Mouse (Mus musculus): ENCODE results near the gene Gramd1b.

Gramd1b gene

DNA sequence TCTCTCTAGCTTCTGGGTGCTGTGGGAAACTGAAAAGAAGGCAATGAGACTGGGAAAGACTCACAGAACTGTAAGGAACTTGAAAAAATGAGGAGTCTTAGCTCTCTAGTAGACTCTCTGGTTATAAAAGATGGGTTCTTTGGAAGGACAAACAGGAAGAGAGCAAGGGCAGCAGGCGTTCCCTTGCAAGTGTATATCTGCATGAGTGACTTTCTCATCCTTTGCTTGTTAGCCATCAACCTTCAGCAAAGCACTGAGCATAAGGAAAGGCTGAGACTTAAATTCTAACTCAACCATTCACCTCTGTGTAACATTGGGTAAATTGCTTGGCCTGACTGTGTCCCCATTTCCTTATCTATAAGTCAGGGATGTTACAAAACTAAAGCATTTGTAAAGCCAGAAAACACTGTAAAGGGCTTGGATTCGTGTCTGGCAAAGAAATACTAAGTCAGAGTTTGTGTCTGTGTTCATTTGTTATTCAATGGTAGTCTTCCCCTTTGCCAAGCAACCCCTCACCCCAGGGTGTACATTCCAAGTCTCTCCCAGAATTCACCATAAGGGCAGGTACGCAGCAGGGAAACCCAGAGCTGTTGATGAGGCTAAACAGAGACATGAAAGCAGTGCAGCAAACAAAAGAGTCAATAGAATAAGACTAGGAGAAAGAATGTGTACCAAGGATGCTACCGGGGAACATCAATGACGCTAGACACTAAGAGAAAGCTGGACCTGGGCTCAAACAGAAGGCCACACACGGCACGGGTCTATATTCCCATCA, 133.5 kb downstream of the Gramd1b start:
- no peak for DNase-seq (ENCODE audit: low spot score)

- DNase-seq (ENCODE audit: low spot score): no peak
These were observed 134.1 kb downstream of the Gramd1b start for GRCm38 (mm10) chr9:40397036-40397435.

DNA sequence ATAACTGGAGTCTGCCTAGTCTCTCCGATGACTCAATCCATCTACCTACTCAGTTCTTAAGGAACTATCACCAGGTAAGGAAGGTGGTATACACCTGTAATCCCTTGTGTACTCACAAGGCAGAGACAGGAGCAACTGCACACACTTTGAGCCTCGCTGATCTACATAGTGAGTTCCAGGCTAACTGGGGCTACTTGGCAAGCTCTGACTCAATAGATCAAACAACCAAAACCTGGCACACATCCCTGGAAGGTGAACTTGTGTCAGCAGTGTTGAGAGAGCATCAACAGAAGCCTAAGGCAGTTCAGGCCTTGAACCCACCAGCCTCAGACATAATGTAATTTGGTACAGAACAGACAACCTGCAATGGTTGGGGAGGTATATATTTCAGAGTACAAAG, 135.0 kb downstream of the Gramd1b start:
- no peak for DNase-seq (ENCODE audit: low spot score)

DNA sequence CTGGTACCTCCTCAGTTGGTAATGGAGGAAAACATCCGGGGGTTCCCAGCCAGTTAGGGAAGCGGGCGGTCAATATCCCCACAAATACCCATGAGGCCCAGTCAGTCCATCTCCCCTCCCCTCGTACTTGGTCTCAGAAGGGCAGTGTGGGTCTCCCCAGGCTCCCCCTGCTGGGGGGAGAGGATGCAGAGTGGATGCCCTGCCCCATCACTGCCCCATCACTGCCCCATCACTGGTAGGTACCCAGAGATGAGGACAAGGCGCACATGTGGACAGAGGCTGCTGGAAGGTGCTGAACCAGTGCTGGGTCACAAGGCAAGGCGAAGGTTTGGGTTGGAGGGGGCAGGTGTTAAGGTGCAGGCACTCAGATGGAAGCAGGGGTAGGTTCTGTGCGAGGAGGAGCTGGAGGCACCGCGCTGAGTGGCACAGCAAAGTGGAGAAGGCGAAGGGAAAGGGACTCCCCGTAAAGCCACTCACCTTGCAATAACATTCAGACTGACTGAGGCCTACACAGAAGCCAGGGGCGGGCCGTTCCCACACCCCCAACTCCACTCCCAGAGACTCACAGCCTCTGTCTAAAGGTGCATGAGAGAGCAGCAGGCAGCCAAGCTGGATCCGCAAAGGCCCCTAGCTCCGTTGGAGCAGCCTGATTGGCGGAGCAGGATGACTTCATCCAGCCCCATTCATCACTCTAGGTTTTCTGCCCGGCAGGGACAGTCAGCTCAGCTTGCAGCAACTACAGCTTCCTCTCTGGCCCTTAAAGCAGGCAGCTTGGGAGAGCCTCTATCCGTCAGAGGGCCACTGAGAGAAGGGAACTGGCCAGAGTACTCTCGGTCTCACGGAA, 139.1 kb downstream of the Gramd1b start:
- DNase-seq (ENCODE audit: low spot score): no peak

DNA sequence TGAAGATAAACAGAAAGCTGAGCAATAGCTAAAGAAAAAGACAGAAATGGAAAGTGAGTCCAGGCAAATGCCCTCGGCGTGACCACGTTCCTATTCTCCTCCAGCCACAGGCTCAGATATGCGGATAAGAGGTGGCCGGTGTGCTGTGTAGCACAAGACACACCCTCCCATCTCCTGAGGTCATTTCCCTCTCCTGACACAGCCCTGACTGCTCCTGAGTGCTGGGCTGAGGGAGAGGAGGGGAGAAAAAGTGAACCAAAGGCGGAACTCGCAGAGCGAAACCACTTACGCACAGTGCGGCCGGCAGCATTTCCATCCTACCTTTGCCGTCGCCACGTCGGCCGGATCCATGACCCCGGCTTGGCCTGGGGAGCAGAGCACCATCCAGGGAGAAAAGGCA, 139.8 kb downstream of the Gramd1b start:
- no peak for DNase-seq (ENCODE audit: low spot score)

DNA sequence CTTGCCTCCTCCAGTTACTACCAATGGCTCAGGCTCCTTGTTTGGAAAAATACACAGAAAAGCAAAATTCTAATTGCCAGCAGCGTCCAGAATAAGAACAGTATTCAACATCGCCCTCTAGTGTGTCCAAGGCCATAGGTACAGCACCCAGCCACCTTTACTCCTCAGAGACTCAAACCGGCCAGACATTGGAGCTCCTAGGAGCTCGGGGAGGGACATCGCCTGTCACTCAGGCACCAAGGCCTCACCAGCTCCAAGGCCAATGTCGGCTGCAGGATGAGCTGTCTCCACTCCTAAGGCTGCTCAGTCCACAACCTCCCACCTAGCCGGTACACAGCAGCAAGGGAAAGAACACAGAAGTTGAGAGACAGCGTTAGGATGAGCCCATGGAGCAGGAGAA, 140.3 kb downstream of the Gramd1b start:
- DNase-seq (ENCODE audit: low spot score): no peak

DNA sequence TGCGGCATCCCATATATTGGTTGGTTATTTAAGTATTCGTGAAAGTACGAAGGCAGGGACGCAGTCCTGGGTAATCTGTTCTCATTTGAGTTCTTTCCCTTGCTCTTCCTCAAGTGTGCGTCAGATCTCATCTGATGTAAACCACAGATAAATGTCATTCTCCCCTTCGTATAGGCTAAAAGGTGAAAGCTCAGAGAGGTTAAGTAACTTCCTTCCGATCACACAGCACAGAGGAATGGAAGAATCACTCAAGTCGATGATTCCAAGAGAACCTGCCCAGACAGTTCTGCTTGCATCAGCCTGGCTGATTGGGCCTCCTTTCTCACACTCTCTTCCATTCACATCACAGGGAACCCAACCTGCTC, 140.8 kb downstream of the Gramd1b start:
- no peak for DNase-seq (ENCODE audit: low spot score)

DNA sequence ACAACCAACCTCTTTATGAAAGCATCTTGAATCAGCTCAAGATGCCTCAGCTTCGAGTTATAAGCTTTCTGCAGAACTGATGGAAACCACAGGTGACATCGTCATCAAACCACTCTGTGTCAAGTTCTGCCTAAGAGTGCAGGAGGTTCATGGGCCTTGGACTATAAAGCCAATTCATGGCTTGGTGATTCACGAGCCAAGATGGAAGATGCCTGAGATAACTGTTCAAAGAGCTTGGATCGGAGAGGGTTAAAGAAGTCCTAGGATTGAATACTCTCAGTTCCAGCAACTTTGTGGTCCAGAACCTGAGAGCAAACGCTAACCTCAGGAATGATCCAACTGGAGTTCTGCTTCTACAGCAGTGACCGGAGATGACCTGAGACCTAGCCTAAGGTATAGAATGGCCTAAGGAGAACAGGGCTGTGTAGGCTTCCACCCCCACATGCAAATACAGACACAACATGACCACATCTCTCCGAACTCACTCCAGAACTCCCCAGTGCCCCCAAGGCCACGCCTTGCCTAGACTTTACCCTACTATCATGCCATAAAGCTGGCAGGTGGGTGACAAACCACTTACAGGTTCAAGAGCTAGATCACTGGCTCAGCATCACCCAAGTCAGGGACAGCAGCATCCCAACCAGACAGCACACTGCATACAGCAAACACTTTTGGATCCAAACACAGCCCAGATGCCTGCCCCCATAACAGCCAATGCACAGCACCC, 141.4 kb downstream of the Gramd1b start:
- DNase-seq (ENCODE audit: low spot score): no peak

DNA sequence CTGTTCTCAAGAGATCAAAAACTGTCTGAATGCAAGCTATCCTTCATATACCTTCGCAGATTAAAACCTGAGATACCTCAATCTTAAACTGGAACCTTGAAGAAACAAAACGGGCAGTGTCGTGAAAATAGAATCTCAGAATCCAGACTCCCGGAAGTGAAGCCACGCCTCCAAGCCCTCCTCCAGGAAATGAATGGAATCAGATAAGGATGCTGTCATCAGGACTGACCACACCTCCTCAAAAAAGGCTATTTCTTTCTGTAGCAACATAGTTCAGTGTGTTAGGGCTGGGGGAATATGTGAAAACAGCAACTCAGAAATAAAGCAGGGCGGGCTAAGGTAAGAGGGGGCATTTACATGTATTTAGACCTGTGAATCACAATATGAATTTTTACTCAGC, 142.0 kb downstream of the Gramd1b start:
- no peak for DNase-seq (ENCODE audit: low spot score)

- no peak for DNase-seq (ENCODE audit: low spot score)
These were observed 146.4 kb downstream of the Gramd1b start for GRCm38 (mm10) chr9:40384781-40385180.

- no peak for DNase-seq (ENCODE audit: low spot score)
These were observed 148.7 kb downstream of the Gramd1b start for GRCm38 (mm10) chr9:40382508-40382907.

GRCm38 (mm10) chr9:40381416-40382411, 149.5 kb downstream of the Gramd1b start:
- no peak for DNase-seq (ENCODE audit: low spot score)

DNA sequence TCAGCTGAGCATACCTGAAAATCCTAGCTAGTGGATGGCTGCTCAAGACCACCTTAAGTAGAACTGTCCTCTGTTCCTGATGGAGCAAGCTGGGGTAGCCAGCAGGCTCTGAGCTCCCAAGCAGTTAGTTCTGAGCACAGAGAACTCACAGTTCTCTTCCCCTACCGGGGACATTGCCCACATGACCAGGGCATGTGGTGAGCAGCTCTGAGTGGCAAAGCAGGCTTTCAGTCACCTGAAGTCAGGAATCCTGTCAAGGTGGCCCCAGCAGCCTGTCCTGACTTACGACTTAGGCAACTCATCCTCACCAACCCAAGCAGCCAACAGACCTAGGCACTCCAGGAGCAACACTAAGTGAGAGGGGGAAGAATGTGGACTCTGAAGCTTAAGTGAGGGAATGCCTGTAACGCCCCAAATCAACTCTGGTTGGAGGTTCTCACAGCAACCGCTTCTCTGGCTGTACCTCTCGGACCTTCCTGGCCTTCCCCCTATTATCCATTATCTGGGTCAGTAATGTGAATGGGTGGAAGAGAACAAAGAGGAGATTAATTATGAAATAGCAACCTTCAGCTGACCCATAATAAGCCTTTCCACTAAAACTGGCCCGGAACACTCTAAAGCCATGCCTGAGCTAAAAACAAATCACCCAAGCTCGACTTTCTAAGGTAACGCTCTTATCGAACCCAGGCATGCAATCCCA, 154.3 kb downstream of the Gramd1b start:
- no peak for DNase-seq (ENCODE audit: low spot score)

DNA sequence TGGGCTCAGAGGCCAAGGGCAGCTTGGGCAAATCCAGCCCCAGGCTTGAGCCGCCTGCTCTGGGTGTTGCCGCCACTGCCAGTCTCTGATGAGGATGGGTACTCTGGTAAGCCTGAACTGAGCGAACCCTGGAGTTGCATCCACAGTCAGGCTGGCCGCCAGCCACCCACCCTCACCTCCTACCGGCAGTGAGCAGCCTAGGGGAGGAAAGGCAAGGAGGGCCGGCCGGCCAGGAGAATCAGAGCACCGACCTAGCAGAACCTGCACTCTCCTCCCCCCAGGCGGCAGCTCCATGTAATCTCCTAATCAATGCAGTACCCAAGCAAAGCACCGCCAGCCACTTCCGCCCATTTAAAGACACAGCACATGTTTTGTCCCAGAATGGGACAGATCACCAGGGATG, 155.0 kb downstream of the Gramd1b start:
- no peak for DNase-seq (ENCODE audit: low spot score)

GRCm38 (mm10) chr9:40375518-40375917, 155.7 kb downstream of the Gramd1b start:
- no peak for DNase-seq (ENCODE audit: low spot score)

- DNase-seq (ENCODE audit: low spot score): no peak
These were observed 156.2 kb downstream of the Gramd1b start for GRCm38 (mm10) chr9:40374992-40375391.

DNA sequence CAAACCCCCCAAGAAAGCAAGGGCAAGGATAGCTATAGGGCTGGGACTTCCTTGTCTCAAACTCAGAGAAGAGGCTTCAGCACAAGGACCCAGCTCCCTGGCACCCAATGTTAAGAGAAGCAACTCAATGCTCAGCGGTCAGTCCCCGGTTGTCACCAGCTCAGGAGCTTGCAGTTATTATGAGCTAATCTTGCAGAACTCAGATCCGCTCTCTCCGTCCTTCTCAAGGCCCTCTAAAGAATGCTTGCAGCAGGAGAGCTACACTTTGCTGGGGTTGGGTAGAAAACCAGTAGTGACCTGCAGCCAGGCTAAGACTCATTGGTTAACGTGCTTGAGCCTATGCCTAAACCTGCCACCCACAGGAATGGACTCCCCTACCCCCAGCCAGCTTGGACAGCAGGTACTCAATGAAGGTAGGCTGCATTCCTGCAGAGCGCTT, 156.6 kb downstream of the Gramd1b start:
- DNase-seq (ENCODE audit: low spot score): no peak

DNA sequence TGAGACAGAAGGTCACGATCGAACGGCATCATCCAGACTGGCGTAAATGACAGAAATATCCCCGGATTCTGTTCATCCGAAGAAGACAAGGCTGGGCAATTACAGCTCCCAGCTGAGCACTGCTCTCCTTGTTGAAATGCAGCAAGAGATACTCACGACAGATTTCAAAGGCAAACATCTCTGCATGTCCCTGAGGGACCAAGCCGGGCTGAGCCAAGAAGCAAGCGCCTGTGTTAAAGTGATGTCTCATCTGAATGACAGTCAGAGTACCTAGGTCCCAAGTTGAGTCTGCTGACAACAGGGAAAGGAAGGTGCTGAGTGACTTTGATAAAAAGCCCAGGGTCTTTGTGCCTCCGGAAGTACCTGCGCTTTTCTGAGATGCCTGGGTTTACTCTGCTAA, 157.1 kb downstream of the Gramd1b start:
- no peak for DNase-seq (ENCODE audit: low spot score)

DNA sequence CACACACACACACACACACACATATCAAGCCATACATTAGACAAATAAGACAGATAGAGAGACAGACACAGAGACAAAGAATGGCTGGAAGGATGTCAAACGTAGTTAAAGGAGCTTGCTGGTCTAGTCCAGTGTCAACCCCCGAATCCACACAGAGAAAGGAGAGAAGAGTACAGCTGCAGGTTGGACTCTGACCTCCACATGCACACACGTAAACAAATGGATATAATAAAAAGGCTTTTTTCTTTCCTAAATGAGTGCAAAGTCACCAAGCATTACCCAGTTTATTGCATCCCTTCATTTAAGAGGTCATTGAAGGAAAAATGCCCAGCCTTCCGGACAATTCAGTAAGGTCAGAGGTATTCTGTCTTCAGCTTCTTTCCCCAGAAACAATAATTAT, 161.0 kb downstream of the Gramd1b start:
- no peak for DNase-seq (ENCODE audit: low spot score)

- no peak for DNase-seq (ENCODE audit: low spot score)
These were observed 164.4 kb downstream of the Gramd1b start for GRCm38 (mm10) chr9:40366795-40367194.

DNA sequence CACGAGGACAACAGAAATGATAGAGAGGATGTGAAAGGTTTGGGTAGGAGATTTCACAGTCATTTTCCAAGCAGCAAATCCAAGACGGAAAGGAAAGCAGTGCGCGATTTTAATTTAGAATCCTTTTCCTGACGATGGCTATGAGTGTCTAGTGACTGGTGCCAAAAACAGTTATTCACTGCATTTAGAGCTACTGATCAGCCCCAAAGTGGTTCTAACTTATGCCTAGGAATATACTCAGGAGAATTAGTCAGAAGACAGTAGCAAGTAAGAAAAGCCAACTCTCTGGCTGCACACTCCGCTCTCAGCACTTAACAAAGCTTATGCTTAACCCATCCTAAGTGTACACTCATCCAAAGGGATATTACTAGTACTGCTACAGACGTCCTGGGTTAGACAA, 166.9 kb downstream of the Gramd1b start:
- no peak for DNase-seq (ENCODE audit: low spot score)

Measured in ovary, postnatal 10 days (tissue).